In genomic region chr2:166714427-166714699, GRCm38 (mm10) we compare ENCODE assay signal across 7 mouse cellular contexts. TPM values are rescaled to one million over a fixed set of nuclear protein-coding genes. Genes with fewer than 3 reads are reported as not detected.
A peak's percentile ranks its signal among the peaks of the same experiment; 100 is the strongest.
DNase-seq lines count a peak whose midpoint lies in the region; ATAC-seq and TF ChIP-seq lines count a peak whose summit lies in the region.

No protein-coding gene starts in this region.

- H3K4me3 ChIP-seq in lung, embryonic 16.5 days (ENCODE audit: low read length): peak overlapping the region; percentile 72
- peak overlapping the region; percentile 78 for H3K4me3 ChIP-seq in forebrain, embryonic 12.5 days (replicated peaks)
- peak overlapping the region; percentile 62 for H3K4me3 ChIP-seq in limb, embryonic 11.5 days (ENCODE audit: low read depth, low read length)
- H3K4me3 ChIP-seq in small intestine, adult 2 months (ENCODE audit: low read depth, low read length): peak overlapping the region; percentile 72

- 6% methylated on average over 11 of the region's 11 CpGs for WGBS in lung, embryonic 16.5 days
- WGBS in forebrain, embryonic 12.5 days: 9% methylated on average over 11 of the region's 11 CpGs
- WGBS in limb, embryonic 11.5 days: 11% methylated on average over 11 of the region's 11 CpGs
- whole genome bisulfite sequencing in small intestine, adult 2 months: 4% methylated on average over 11 of the region's 11 CpGs

- no peaks in the 10 kb centered on the region for H3K9me3 ChIP-seq in lung, embryonic 16.5 days (ENCODE audit: control insufficient read depth, low read length)
- H3K9me3 ChIP-seq in forebrain, embryonic 12.5 days: no peaks in the 10 kb centered on the region
- H3K9me3 ChIP-seq in limb, embryonic 11.5 days (ENCODE audit: control insufficient read depth, low read length): no peaks in the 10 kb centered on the region

- H3K27ac ChIP-seq in lung, embryonic 16.5 days (ENCODE audit: low read length): no peak overlapping the region
- no peak overlapping the region for H3K27ac ChIP-seq in forebrain, embryonic 12.5 days
- H3K27ac ChIP-seq in limb, embryonic 11.5 days (replicated peaks; ENCODE audit: low read depth, low read length): no peak overlapping the region
- H3K27ac ChIP-seq in small intestine, adult 2 months (ENCODE audit: insufficient read depth, low read depth, low read length): no peak overlapping the region

- no peak for DNase-seq in lung, postnatal 4 days
- DNase-seq in limb, embryonic 11.5 days (ENCODE audit: low spot score): no peak
- DNase-seq in spleen, adult 18-20 months: no peak

- no peaks in the 10 kb centered on the region for H3K36me3 ChIP-seq in lung, embryonic 16.5 days (ENCODE audit: control insufficient read depth, insufficient read depth, low read length)
- no peaks in the 10 kb centered on the region for H3K36me3 ChIP-seq in forebrain, embryonic 12.5 days (replicated peaks)
- no peaks in the 10 kb centered on the region for H3K36me3 ChIP-seq in limb, embryonic 11.5 days (ENCODE audit: control insufficient read depth, insufficient read depth, low read length)
- H3K36me3 ChIP-seq in small intestine, adult 2 months (ENCODE audit: control insufficient read depth, insufficient read depth, low read length): no peaks in the 10 kb centered on the region

- ATAC-seq in lung, embryonic 16.5 days (ENCODE audit: low read depth): no peak
- peak; percentile 0; the same call in 1 of the 2 replicates for ATAC-seq in forebrain, embryonic 12.5 days (ENCODE audit: low FRiP score)
- ATAC-seq in limb, embryonic 11.5 days (ENCODE audit: insufficient number of reproducible peaks, low FRiP score, low TSS enrichment, low read depth): no peak
- ATAC-seq in CD4-positive, CD25-positive, alpha-beta regulatory T cell, adult 4 months: no peak

- H3K9ac ChIP-seq in lung, embryonic 16.5 days (ENCODE audit: low read length): peak overlapping the region; percentile 67
- H3K9ac ChIP-seq in forebrain, embryonic 12.5 days: peak overlapping the region; percentile 47; the same call in 1 of the 2 replicates
- H3K9ac ChIP-seq in limb, embryonic 11.5 days (ENCODE audit: low read length): peak overlapping the region; percentile 65; the same call in 1 of the 2 replicates

- H3K4me2 ChIP-seq in lung, embryonic 16.5 days (ENCODE audit: low read depth, low read length): peak overlapping the region; percentile 88
- H3K4me2 ChIP-seq in forebrain, embryonic 12.5 days: peak overlapping the region; percentile 87
- H3K4me2 ChIP-seq in limb, embryonic 11.5 days (ENCODE audit: low read depth, severe bottlenecking): peak overlapping the region; percentile 71

- H3K27me3 ChIP-seq in lung, embryonic 16.5 days (ENCODE audit: control insufficient read depth, insufficient read depth, low read depth, low read length): no peaks in the 10 kb centered on the region
- H3K27me3 ChIP-seq in forebrain, embryonic 12.5 days: 0 out of 2 replicates have a peak, but pooled peaks cover 5% of the 10 kb centered on the region
- no peaks in the 10 kb centered on the region for H3K27me3 ChIP-seq in limb, embryonic 11.5 days (ENCODE audit: control insufficient read depth, insufficient read depth, low read length)
- H3K27me3 ChIP-seq in small intestine, adult 2 months (ENCODE audit: control insufficient read depth, insufficient read depth, low read length): peaks cover 13% of the 10 kb centered on the region

- no peak for TF ChIP-seq CTCF in small intestine, adult 2 months (IDR thresholded peaks at IDR 0.05; ENCODE audit: extremely low read depth, insufficient read length, insufficient replicate concordance, low read depth, low read length)

- no peak for TF ChIP-seq POLR2A in small intestine, adult 2 months (IDR thresholded peaks at IDR 0.05; ENCODE audit: low read depth, low read length)

- peaks cover 12% of the 10 kb centered on the region for H3K4me1 ChIP-seq in lung, embryonic 16.5 days (replicated peaks; ENCODE audit: control insufficient read depth, insufficient read depth, low read length)
- peaks cover 32% of the 10 kb centered on the region for H3K4me1 ChIP-seq in forebrain, embryonic 12.5 days
- H3K4me1 ChIP-seq in limb, embryonic 11.5 days (ENCODE audit: control insufficient read depth, insufficient read depth, low read length): peaks cover 14% of the 10 kb centered on the region
- H3K4me1 ChIP-seq in small intestine, adult 2 months (ENCODE audit: control insufficient read depth, insufficient read depth, insufficient read length, low read length): peaks cover 7% of the 10 kb centered on the region

RNA-seq across cellular contexts. Expression of gene Prex1, which starts 0.7 kb away (rescaled TPM):
- 8.9 and 10.7 TPM in 2 replicates for polyA plus RNA-seq in lung, embryonic 16.5 days (2015; fragmentation: Nextera tagmentation; extraction: Ambion mirVana)
- 29.9 and 30.7 TPM in 2 replicates for polyA plus RNA-seq in forebrain, embryonic 12.5 days (2016; fragmentation: Nextera tagmentation; extraction: Ambion mirVana)
- 16.0 and 19.5 TPM in 2 replicates for polyA plus RNA-seq in limb, embryonic 11.5 days (2014; fragmentation: Nextera tagmentation; extraction: Ambion mirVana)
- polyA plus RNA-seq in small intestine, adult 2 months (2012; rRNA removed): 15.8 and 20.1 TPM in 2 replicates
- polyA plus RNA-seq in CD4-positive, CD25-positive, alpha-beta regulatory T cell, adult 4 months (2017; shearing (Covaris generic)): 10 to 100 TPM; 25.0 to 25.2 TPM
